Mouse (Mus musculus) bone marrow macrophage, adult 2 months (primary cell): ENCODE results near the gene Hs3st6.

ENCODE experiments used
- CTCF ChIP-seq: IDR thresholded peaks from 2 replicates; pipeline ENCODE4 v1.5.1; 2012; ENCODE audit warnings: low read depth, mild to moderate bottlenecking, low read length, moderate library complexity
- POLR2A ChIP-seq: IDR thresholded peaks from 2 replicates; pipeline ENCODE4 v1.6.1; 2012; ENCODE audit warnings: mild to moderate bottlenecking, low read depth, low read length, borderline replicate concordance

DNA sequence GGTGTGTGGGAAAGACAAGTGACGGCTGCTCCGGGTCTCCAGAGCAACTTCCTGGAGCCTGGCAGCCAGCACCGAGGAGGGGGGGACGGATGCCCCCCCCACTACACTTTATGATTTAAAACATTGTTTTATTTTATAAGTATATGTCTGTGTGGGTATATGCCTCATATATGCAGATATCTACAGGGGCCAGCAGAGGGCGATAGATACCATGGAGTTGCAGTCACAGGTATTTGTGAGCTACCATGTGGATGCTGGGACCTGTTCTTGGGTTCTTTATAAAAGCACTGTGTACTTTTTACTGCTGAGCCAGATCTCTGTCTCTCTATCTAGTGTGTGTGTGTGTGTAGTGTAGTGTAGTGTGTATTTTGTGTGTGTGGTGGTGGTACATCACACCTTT lies 20.5 kb downstream of the Hs3st6 start:
- TF ChIP-seq CTCF, result no peak
- no peak for TF ChIP-seq POLR2A
